Comparison of ENCODE assay signal across 7 mouse cellular contexts in genomic region chr14:30825476-30826131, GRCm38 (mm10). TPM values are rescaled to one million over a fixed set of nuclear protein-coding genes. Genes with fewer than 3 reads are reported as not detected.
A peak's percentile ranks its signal among the peaks of the same experiment; 100 is the strongest.
DNase-seq lines count a peak whose midpoint lies in the region; ATAC-seq lines count a peak whose summit lies in the region.

Gene Tmem110, plus strand, starts transcription at chr14:30825590.

- no peaks in the 10 kb centered on the region for H3K36me3 ChIP-seq in embryonic facial prominence, embryonic 10.5 days (replicated peaks)
- H3K36me3 ChIP-seq in limb, embryonic 11.5 days (ENCODE audit: control insufficient read depth, insufficient read depth, low read length), result no peaks in the 10 kb centered on the region
- no peaks in the 10 kb centered on the region; the same call in 1 of the 2 replicates for H3K36me3 ChIP-seq in midbrain, embryonic 14.5 days (ENCODE audit: control insufficient read depth, insufficient read depth, low read length)

- H3K4me1 ChIP-seq in embryonic facial prominence, embryonic 10.5 days, result peaks cover 35% of the 10 kb centered on the region
- peaks cover 15% of the 10 kb centered on the region for H3K4me1 ChIP-seq in limb, embryonic 11.5 days (ENCODE audit: control insufficient read depth, insufficient read depth, low read length)
- H3K4me1 ChIP-seq in midbrain, embryonic 14.5 days (ENCODE audit: control insufficient read depth, insufficient read depth, low read length), result peaks cover 16% of the 10 kb centered on the region

- peak within 1 kb of the TSS; percentile 85 for H3K4me2 ChIP-seq in limb, embryonic 11.5 days (ENCODE audit: low read depth, severe bottlenecking)
- peak within 1 kb of the TSS; percentile 80 for H3K4me2 ChIP-seq in midbrain, embryonic 14.5 days (ENCODE audit: low read length)

- under 1% methylated on average over 68 of the region's 68 CpGs for WGBS in embryonic facial prominence, embryonic 10.5 days
- WGBS in limb, embryonic 11.5 days, result under 1% methylated on average over 54 of the region's 68 CpGs
- WGBS in midbrain, embryonic 14.5 days, result under 1% methylated on average over 68 of the region's 68 CpGs

- peak within 1 kb of the TSS; percentile 89 for H3K4me3 ChIP-seq in embryonic facial prominence, embryonic 10.5 days
- H3K4me3 ChIP-seq in limb, embryonic 11.5 days (ENCODE audit: low read depth, low read length), result peak within 1 kb of the TSS; percentile 84
- peak within 1 kb of the TSS; percentile 84 for H3K4me3 ChIP-seq in midbrain, embryonic 14.5 days (replicated peaks; ENCODE audit: low read depth, low read length)

- ATAC-seq in granulocyte monocyte progenitor cell, adult 5-6 weeks (replicated peaks; ENCODE audit: poor library complexity, severe bottlenecking), result peak; percentile 64
- ATAC-seq in limb, embryonic 11.5 days (ENCODE audit: insufficient number of reproducible peaks, low FRiP score, low TSS enrichment, low read depth), result peak; percentile 87
- peak; percentile 95 for ATAC-seq in midbrain, embryonic 14.5 days (ENCODE audit: low FRiP score, low TSS enrichment)

- peak within 1 kb of the TSS; percentile 94 for H3K27ac ChIP-seq in embryonic facial prominence, embryonic 10.5 days (replicated peaks)
- peak within 1 kb of the TSS; percentile 69 for H3K27ac ChIP-seq in limb, embryonic 11.5 days (replicated peaks; ENCODE audit: low read depth, low read length)
- H3K27ac ChIP-seq in midbrain, embryonic 14.5 days (replicated peaks; ENCODE audit: low read depth, low read length), result peak within 1 kb of the TSS; percentile 70; the same call in 1 of the 2 replicates

- peak; percentile 91 for DNase-seq in adrenal gland, postnatal 10 days
- DNase-seq in embryonic facial prominence, embryonic 10.5 days (ENCODE audit: low spot score), result peak; percentile 91
- DNase-seq in kidney, adult 18-20 months, result peak; percentile 92
- peak; percentile 90 for DNase-seq in limb, embryonic 11.5 days (ENCODE audit: low spot score)
- DNase-seq in midbrain, embryonic 14.5 days, result peak; percentile 95
- peak; percentile 78 to 90 for DNase-seq in spleen, adult 18-20 months

- no peaks in the 10 kb centered on the region for H3K9me3 ChIP-seq in embryonic facial prominence, embryonic 10.5 days
- H3K9me3 ChIP-seq in limb, embryonic 11.5 days (ENCODE audit: control insufficient read depth, low read length), result no peaks in the 10 kb centered on the region
- H3K9me3 ChIP-seq in midbrain, embryonic 14.5 days (ENCODE audit: control insufficient read depth, low read length), result no peaks in the 10 kb centered on the region

- H3K9ac ChIP-seq in limb, embryonic 11.5 days (ENCODE audit: low read length), result peak within 1 kb of the TSS; percentile 89
- H3K9ac ChIP-seq in midbrain, embryonic 14.5 days (replicated peaks; ENCODE audit: low read length), result peak within 1 kb of the TSS; percentile 90

- no peaks in the 10 kb centered on the region for H3K27me3 ChIP-seq in embryonic facial prominence, embryonic 10.5 days (replicated peaks; ENCODE audit: low read depth, poor library complexity, severe bottlenecking)
- no peaks in the 10 kb centered on the region for H3K27me3 ChIP-seq in limb, embryonic 11.5 days (ENCODE audit: control insufficient read depth, insufficient read depth, low read length)
- H3K27me3 ChIP-seq in midbrain, embryonic 14.5 days (ENCODE audit: control insufficient read depth, insufficient read depth, low read length), result no peaks in the 10 kb centered on the region

RNA-seq across cellular contexts. Expression of gene Tmem110, which starts in this region (rescaled TPM):
- total RNA-seq in adrenal gland, postnatal 10 days (2021), result 10 to 100 TPM; 23.2 to 27.1 TPM
- 29.5 and 30.2 TPM in 2 replicates for polyA plus RNA-seq in embryonic facial prominence, embryonic 10.5 days (2016; fragmentation: Nextera tagmentation; extraction: Ambion mirVana)
- total RNA-seq in granulocyte monocyte progenitor cell, adult 5-6 weeks (2014; fragmentation: Nextera tagmentation), result 7.3 and 11.7 TPM in 2 replicates
- total RNA-seq in granulocyte monocyte progenitor cell, adult 5-6 weeks (2017), result 6.3 and 9.1 TPM in 2 replicates
- 37.5 and 38.7 TPM in 2 replicates for polyA plus RNA-seq in limb, embryonic 11.5 days (2014; fragmentation: Nextera tagmentation; extraction: Ambion mirVana)
- 16.1 and 18.7 TPM in 2 replicates for polyA plus RNA-seq in midbrain, embryonic 14.5 days (2014; fragmentation: Nextera tagmentation; extraction: Ambion mirVana)

Comparison
In these comparisons a context has a peak if more than half of its experiments do, and no peak if none do; other contexts are left out.
1. Peak in every context shown above with its lines: DNase-seq, ATAC-seq, H3K4me3 ChIP-seq and H3K27ac ChIP-seq.